Mouse (Mus musculus): ENCODE measurements around the gene Tnni2.

- TF ChIP-seq CTCF (IDR thresholded peaks at IDR 0.05; ENCODE audit: borderline replicate concordance, control insufficient read depth, extremely low read depth, insufficient read depth, low read length, poor library complexity), result no peak
- no peak for TF ChIP-seq POLR2A (IDR thresholded peaks at IDR 0.05; ENCODE audit: control insufficient read depth, extremely low read depth, insufficient read depth, low read length, poor library complexity)
Observed at GRCm38 (mm10) chr7:142413285-142413684, 28.3 kb upstream of the Tnni2 start.
